Mouse (Mus musculus) left cerebral cortex, postnatal 14 days (tissue): Measurements from ENCODE around the gene Gpr156. TPM values are rescaled to one million over a fixed set of nuclear protein-coding genes. Genes with fewer than 3 reads are reported as not detected.

Source experiments
- DNase-seq, 2 experiments: peaks; one replicate each; pipeline ENCODE4 v3.0.0; 2021 to 2022; ENCODE audit warnings: low spot score in 2 of 2, mixed read lengths in 1 of 2
- intact Hi-C: fragments of 180-260 bp; cut with DNase I; formaldehyde crosslinking; loops from one replicate; pipeline ENCODE4 v1.15.1; 2025
- total RNA-seq, 2 experiments: library from RNA; stranded (reverse); gene quantifications; 2 replicates each; pipeline ENCODE4 v1.2.3; 2021

Gpr156 gene
- total RNA-seq, 2 experiments from 2014 or later, result 0.70 to 0.82 TPM

- peak; percentile 66 to 69 for DNase-seq
- intact Hi-C loops, result no loop called here
Measured at GRCm38 (mm10) chr16:37988211-37988865, 72.0 kb downstream of the Gpr156 start.

DNA sequence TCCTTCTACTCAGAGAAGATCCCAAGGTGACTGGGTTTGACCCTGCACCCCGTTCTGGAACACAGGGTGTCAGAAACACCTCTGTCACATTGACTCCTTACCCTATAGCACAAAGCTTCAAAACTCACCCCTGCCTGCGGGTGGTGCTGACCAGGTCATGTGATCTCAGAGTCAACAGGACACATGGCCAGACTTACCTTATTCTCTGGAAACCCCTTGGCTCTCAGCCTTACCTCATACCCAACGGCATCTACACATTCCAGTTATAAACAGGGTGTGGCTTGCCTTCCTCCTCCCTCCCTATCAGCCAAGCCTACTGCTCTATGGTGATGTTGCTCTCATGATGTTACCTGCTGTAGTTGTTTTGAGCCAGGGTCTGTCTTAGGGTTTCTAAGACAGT lies 73.5 kb downstream of the Gpr156 start:
- no peak for DNase-seq
- intact Hi-C loops, result loop anchor here (5.0 kb wide), 2 partner anchors 98 to 208 kb away; partner anchors contain the start of gene Gsk3b

GRCm38 (mm10) chr16:37990553-37991344 lies 74.5 kb downstream of the Gpr156 start:
- intact Hi-C loops, result loop anchor here (5.0 kb wide), 2 partner anchors 97 to 207 kb away; partner anchors contain the start of gene Gsk3b

GRCm38 (mm10) chr16:37992806-37993205 lies 76.5 kb downstream of the Gpr156 start:
- intact Hi-C loops, result loop anchor here (5.0 kb wide), 2 partner anchors 94 to 204 kb away; partner anchors contain the start of gene Gsk3b

More at GRCm38 (mm10) chr16:37990553-37991344, 74.5 kb downstream of the Gpr156 start:
- peak; percentile 23 to 26 for DNase-seq

GRCm38 (mm10) chr16:37994647-37995046 lies 78.4 kb downstream of the Gpr156 start:
- DNase-seq, result peak; percentile 63 to 74
- intact Hi-C loops, result loop anchor here (5.0 kb wide), 3 partner anchors 48 to 203 kb away; partner anchors contain the start of gene Gsk3b

More at GRCm38 (mm10) chr16:37992806-37993205, 76.5 kb downstream of the Gpr156 start:
- no peak for DNase-seq

DNA sequence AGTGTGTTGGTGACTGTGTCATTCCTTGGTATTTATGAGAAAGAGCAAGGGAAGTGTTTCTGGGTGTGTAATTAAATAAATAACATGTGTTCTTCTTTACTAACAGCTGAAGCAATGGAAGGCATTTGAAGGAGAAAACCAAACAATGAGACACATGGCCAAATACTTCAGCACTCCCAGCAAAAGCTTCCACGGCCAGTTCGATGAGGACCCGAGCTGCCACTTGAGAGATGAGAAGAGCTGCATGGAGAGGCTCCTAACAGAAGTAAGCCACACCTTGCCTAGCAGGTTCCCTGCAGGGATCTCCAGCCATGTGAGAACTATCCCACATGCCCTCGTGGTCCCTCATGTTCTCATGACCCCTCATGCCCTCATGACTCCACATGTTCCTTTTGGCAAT lies 81.5 kb downstream of the Gpr156 start:
- no peak for DNase-seq
- intact Hi-C loops, result loop anchor here (5.0 kb wide), 1 partner anchor 45 kb away; no protein-coding TSS in a partner anchor

- no peak for DNase-seq
- intact Hi-C loops, result loop anchor here (5.0 kb wide), 1 partner anchor 43 kb away; no protein-coding TSS in a partner anchor
Measured at GRCm38 (mm10) chr16:37999762-38000161, 83.5 kb downstream of the Gpr156 start.

DNA sequence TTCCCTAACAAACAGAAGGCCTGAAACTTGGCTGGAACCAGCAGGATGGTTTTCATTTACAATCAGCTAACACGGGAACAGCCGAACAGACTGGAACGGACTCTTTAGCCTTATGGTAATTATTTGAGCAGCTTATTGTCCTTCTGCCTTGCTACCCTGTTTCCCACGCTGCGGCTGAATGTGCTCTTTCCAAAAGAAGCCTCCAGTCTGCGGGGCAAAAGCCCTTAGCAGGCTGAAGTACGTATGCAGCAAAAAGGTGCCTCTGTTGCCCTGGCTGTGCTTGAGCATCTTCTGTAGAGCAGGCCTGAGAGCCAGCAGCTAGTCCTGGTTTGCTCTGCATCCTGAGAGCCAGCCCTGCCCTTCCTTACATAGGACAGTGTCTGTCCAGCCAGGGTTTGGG lies 83.9 kb downstream of the Gpr156 start:
- DNase-seq, result no peak
- intact Hi-C loops, result no loop called here

GRCm38 (mm10) chr16:38001766-38002165 lies 85.5 kb downstream of the Gpr156 start:
- DNase-seq, result no peak
- intact Hi-C loops, result no loop called here

- intact Hi-C loops, result no loop called here
Measured at GRCm38 (mm10) chr16:38002485-38002884, 86.2 kb downstream of the Gpr156 start.

GRCm38 (mm10) chr16:38004486-38005020 lies 88.3 kb downstream of the Gpr156 start:
- DNase-seq, result no peak
- intact Hi-C loops, result no loop called here

More at GRCm38 (mm10) chr16:38002485-38002884, 86.2 kb downstream of the Gpr156 start:
- DNase-seq, result no peak

GRCm38 (mm10) chr16:38005471-38005870 lies 89.2 kb downstream of the Gpr156 start:
- intact Hi-C loops, result no loop called here
- no peak for DNase-seq

GRCm38 (mm10) chr16:38008371-38008770 lies 92.1 kb downstream of the Gpr156 start:
- intact Hi-C loops, result no loop called here
- DNase-seq, result no peak

GRCm38 (mm10) chr16:38009041-38009825 lies 92.9 kb downstream of the Gpr156 start:
- intact Hi-C loops, result no loop called here
- DNase-seq, result no peak

GRCm38 (mm10) chr16:38011486-38011885 lies 95.2 kb downstream of the Gpr156 start:
- DNase-seq, result no peak
- intact Hi-C loops, result no loop called here

DNA sequence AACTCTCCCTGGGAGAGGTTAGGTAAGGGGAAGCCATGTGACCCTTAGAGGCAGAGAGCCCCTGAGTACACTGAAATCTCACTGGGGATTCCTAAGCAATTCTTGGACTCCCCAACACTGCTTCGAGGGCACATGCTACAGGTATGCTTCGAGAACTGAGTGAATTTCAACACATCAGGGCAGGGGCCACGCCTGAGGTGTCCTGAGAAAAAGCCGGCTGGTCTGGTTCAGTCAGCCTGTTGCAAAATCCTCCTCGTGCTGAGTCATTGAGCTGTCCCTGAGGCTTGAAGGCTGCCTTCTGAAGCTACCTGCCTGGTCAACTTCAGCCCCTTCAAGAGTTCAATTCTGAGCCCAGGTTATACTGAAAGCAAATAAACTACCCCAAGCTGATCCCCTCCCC lies 96.1 kb downstream of the Gpr156 start:
- intact Hi-C loops, result no loop called here
- DNase-seq, result no peak

DNA sequence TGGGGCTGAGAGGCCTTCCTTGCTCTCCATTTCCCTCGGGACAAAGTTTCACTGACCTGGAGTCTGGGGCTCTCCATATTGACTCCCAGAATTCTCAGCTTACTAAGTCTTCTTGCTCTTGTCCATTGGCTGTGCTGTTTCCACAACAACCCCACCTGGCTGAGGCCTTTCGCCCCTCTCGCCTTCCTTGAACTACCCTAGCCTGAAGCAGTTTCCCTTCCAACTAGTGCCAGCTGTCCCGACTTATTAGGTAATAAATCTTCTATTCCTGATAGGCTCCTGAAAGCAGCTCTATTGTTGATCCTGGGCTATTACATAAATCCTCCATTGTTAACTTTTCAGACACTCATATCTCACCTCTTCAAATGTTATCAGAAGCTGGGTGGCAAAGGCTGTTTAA lies 96.6 kb downstream of the Gpr156 start:
- intact Hi-C loops, result no loop called here

GRCm38 (mm10) chr16:38014951-38015350 lies 98.7 kb downstream of the Gpr156 start:
- no peak for DNase-seq
- intact Hi-C loops, result no loop called here

More for the DNA sequence above, 96.6 kb downstream of the Gpr156 start:
- no peak for DNase-seq

- intact Hi-C loops, result no loop called here
- DNase-seq, result no peak
Measured at GRCm38 (mm10) chr16:38016928-38017524, 100.7 kb downstream of the Gpr156 start.
